Mouse (Mus musculus) hindlimb bud, embryonic 11.5 days (tissue): ENCODE measurements around the gene Tbc1d8b.

Experiments
- DNase-seq: peaks from one replicate; pipeline ENCODE4 v3.0.0-alpha.2; 2012; ENCODE audit warnings: low read depth, low spot score; ENCODE audit errors: extremely low spot score

The Tbc1d8b gene

DNA sequence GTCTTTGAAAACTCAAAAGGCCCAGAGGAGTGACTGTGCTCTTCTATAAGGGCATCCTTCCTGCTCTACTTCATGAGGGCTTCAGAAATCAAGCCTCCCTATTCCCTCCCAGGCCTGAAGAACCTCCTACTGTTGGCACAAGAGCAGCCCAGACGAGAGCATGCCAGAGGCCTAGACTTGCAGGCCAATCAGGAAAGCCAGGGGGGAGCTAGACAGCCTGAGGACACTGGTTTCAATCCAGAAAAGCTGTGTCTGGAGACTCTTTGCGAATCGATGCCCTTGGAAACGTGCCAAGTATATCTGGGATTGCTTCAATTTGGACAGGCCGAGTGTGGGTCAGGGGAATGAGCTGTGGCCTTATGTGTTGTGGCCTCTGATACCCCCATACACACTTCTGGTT is 94.6 kb downstream of the Tbc1d8b start:
- no peak for DNase-seq

- DNase-seq: no peak
Measured at GRCm38 (mm10) chrX:139780988-139781387, 96.2 kb downstream of the Tbc1d8b start.

DNA sequence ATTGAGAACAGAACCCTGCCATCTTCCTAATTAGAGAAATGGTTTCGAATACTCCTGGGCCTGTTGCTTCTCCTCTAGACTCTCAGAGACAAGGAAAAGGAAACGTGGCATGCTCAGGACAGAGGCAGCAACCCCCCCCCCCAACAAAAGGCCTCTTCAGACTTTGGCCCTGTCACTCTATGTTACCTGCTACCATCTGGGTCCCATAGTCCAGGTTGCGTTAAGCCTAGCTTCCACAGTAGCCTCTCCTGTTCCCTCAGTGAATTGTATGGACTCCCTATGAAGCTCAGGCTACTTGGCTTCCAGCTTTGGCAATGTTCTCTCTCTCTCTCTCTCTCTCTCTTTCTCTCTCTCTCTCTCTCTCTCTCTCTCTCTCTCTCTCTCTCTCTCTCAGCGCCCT is 96.8 kb downstream of the Tbc1d8b start:
- no peak for DNase-seq

- no peak for DNase-seq
Measured at GRCm38 (mm10) chrX:139782278-139783044, 97.7 kb downstream of the Tbc1d8b start, which contains the start of gene Ripply1. Gene Ripply1 (minus strand): TSS chrX:139782353.

DNA sequence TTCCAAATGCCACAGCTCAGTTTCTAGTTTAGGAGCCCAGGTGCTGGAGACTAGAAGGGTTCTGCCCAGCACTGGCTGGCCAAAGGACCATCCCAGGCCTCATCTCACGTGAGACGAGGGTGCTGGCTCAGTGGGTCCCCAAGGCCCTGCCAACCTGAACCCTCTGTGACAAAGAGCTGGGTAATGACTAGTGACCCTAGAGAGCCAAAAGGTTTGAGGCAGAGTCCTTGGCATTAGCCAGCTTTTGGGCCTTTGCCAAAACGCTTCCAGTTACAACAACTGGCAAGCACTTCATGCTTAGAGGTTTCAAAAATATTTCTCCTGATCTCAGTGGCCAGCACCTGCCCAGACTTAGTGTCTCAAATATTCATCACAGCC is 98.2 kb downstream of the Tbc1d8b start:
- no peak for DNase-seq

- DNase-seq: no peak
Measured at GRCm38 (mm10) chrX:139785764-139786163, 101.0 kb downstream of the Tbc1d8b start.

DNA sequence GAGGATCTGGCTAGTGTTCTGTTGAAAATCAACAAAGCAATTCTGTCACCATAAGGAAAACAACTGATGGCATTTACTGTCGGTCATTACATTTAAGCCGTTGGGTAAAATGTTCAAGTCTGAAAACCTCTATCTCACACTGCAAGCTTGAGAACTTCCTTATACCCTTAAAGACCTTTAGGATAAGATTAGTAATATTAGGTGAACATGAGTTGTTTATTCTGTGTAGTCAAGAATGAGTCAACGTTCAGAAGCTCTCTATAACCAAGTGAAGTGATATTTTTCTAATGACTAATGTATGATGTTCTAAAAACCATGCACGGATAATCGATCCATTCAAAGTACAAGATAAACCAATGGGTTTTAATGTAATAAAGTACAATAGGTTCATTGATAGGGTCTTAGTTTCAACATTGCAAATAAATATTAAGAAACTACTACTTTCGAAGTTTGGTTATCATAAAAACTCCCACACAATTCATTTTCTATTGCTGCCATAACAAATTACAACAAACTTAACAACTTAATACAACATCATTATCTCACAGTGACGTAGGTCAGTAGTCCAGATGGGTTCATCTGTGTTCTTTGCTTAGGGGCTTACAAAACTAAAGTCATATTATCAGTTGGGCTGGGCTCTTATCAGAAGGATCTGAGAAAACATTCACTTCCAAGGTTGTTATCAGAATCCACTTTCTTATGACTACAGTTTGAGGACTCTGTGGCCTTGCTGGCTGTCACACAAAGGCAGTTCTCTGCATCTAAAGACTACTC is 109.5 kb downstream of the Tbc1d8b start:
- no peak for DNase-seq

- no peak for DNase-seq
Measured at GRCm38 (mm10) chrX:139796037-139796436, 111.2 kb downstream of the Tbc1d8b start.

DNA sequence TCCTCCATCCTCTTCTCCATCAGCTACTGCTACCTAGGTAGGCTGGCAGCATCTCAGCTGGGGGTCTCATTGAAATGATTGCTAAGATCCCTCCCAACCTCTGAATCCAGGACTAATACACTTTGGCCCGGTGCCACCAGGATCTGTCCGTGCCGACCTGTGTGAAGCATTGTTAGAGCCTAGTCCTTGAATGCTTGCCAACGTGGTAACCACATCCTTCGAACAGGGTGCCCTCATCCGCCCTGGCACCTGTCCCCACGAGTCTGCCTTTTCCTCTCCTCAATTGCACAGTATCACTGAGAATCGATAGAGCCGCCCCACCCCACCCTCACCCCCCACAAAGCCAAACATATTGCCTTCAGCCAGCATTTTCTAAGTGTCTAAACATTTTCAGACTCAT is 113.1 kb downstream of the Tbc1d8b start:
- no peak for DNase-seq

GRCm38 (mm10) chrX:139799953-139800352 is 115.2 kb downstream of the Tbc1d8b start:
- no peak for DNase-seq

DNA sequence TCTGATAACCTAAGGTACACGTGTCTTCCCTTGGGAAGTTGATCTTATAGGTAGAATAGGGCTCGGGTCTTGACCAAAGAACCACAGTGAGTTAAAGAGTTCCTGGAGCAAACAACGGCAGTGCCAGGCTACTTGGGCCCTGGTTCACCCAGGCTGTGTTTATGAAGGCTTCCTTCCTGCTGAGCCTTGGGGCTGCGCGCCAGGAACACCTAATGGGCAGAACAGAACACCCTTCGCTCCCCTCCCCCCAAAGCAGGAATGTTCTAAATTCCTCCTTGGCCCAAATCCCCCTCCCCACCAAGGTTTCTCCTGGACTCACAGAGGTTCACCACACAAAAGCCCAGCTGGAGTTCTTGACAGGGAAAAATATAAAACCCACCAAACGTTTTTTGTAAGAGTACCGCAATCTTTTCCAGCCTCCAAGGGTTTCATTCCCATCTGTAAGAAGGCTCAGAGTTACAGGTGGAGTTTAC is 115.6 kb downstream of the Tbc1d8b start, which contains the start of gene Cldn2:
TSS of gene Cldn2 (plus strand) at position 423 of the 473 bp plus-strand sequence.
- DNase-seq: no peak
